In the genomic region with DNA sequence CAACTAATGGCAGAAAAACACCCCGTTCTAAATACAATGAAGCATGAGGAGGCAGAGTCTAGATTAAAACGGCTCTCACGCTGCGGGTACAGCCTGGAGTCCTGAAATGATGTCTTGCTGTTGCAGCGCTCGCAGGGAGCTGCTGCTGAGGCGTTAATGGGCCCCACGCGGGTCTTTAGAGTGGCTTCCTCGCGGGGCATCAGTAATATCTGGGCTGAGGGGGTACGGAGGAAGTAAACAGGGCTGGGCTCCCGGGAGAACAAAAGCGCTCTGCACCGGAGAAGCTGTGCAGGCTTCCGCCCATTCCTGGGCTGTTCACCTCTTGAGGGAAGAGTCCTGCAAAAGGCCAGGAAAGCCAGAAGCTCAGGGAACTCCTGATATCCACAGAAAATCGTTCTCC, we compare ENCODE assay signal across 10 mouse cellular contexts.
DNase-seq lines count a peak whose midpoint lies in the region; ATAC-seq lines count a peak whose summit lies in the region.
"Had no signal": no experiment of that assay in that cellular context is flagged by ENCODE, and none has a peak within 500 bp of the region (broad histone marks: within the 10 kb centered on the region; RNA-seq: fewer than 3 reads in every experiment).

No protein-coding gene starts in this region.

- ATAC-seq in limb, embryonic 12.5 days (ENCODE audit: insufficient number of reproducible peaks, insufficient read depth, low FRiP score, low TSS enrichment, low read depth) = no peak
- ATAC-seq in midbrain, embryonic 14.5 days (ENCODE audit: low FRiP score, low TSS enrichment) = no peak

- no peak overlapping the region for H3K27ac ChIP-seq in limb, embryonic 12.5 days
- no peak overlapping the region for H3K27ac ChIP-seq in midbrain, embryonic 14.5 days (replicated peaks; ENCODE audit: low read depth, low read length)

- no peaks in the 10 kb centered on the region for H3K36me3 ChIP-seq in limb, embryonic 12.5 days
- no peaks in the 10 kb centered on the region for H3K36me3 ChIP-seq in midbrain, embryonic 14.5 days (ENCODE audit: control insufficient read depth, insufficient read depth, low read length)

- H3K4me3 ChIP-seq in limb, embryonic 12.5 days (replicated peaks) = no peak overlapping the region
- no peak overlapping the region for H3K4me3 ChIP-seq in midbrain, embryonic 14.5 days (replicated peaks; ENCODE audit: low read depth, low read length)

- H3K9ac ChIP-seq in limb, embryonic 12.5 days (replicated peaks) = no peak overlapping the region
- H3K9ac ChIP-seq in midbrain, embryonic 14.5 days (replicated peaks; ENCODE audit: low read length) = no peak overlapping the region

- 48% methylated on average over 17 of the region's 17 CpGs for WGBS in limb, embryonic 12.5 days
- WGBS in midbrain, embryonic 14.5 days = 68% methylated on average over 17 of the region's 17 CpGs

- H3K4me1 ChIP-seq in limb, embryonic 12.5 days (replicated peaks) = no peaks in the 10 kb centered on the region
- no peaks in the 10 kb centered on the region for H3K4me1 ChIP-seq in midbrain, embryonic 14.5 days (ENCODE audit: control insufficient read depth, insufficient read depth, low read length)

- 0 out of 2 replicates have a peak overlapping the region, but pooled peaks have one; percentile 15 for H3K4me2 ChIP-seq in limb, embryonic 12.5 days
- H3K4me2 ChIP-seq in midbrain, embryonic 14.5 days (ENCODE audit: low read length) = no peak overlapping the region
- H3K4me2 ChIP-seq: liver, embryonic 11.5 days had no signal

- DNase-seq in embryo, embryonic 11 days = peak; percentile 12
- no peak for DNase-seq in embryo, embryonic 10.5 days (ENCODE audit: low spot score)
- peak; percentile 9 to 13 for DNase-seq in kidney, postnatal 4 days
- DNase-seq in kidney, adult 8-10 months = no peak
- DNase-seq in ZHBTc4 (ENCODE audit: low read depth, low spot score) = peak; percentile 10
- no peak for DNase-seq in gastrocnemius, postnatal 10 days
- no peak for DNase-seq in midbrain, embryonic 14.5 days
- DNase-seq: cerebellum, adult 11-12 months had no signal

- H3K27me3 ChIP-seq in limb, embryonic 12.5 days = no peaks in the 10 kb centered on the region
- H3K27me3 ChIP-seq in midbrain, embryonic 14.5 days (ENCODE audit: control insufficient read depth, insufficient read depth, low read length) = no peaks in the 10 kb centered on the region

- no peaks in the 10 kb centered on the region for H3K9me3 ChIP-seq in limb, embryonic 12.5 days
- H3K9me3 ChIP-seq in midbrain, embryonic 14.5 days (ENCODE audit: control insufficient read depth, low read length) = no peaks in the 10 kb centered on the region

Comparison
In these comparisons a context has a peak if more than half of its experiments do, and no peak if none do; other contexts are left out.
1. DNase-seq: peak in embryo, embryonic 11 days (single experiment), kidney, postnatal 4 days (2 of 2) and ZHBTc4 (single experiment); none in embryo, embryonic 10.5 days (single experiment), kidney, adult 8-10 months (0 of 2), gastrocnemius, postnatal 10 days (single experiment) and midbrain, embryonic 14.5 days (single experiment).